ENCODE assay signal across 9 mouse cellular contexts in the genomic region with DNA sequence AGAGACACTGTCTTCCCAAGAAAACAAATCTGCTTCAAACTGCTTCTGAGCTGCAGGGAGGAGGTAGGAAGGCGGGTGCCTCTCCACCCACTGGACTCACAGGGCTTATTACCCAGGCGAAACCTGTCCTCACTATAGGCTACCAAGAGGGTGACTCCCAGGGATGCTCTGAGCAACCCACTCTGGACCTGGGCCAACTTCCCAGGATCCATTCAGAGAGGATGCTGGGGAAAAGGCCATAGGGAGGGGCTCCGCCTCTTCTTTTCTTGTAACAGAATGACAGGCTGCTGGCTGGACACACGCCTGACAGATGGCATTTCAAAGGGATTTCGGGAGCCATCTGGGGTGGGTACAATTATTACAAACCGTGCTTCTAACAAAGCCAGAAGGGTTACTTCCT.
DNase-seq lines count a peak whose midpoint lies in the region; ATAC-seq lines count a peak whose summit lies in the region.
"Had no signal": no experiment of that assay in that cellular context is flagged by ENCODE, and none has a peak within 500 bp of the region (broad histone marks: within the 10 kb centered on the region; RNA-seq: fewer than 3 reads in every experiment).

No protein-coding gene starts in this region.

- H3K4me3 ChIP-seq in liver, embryonic 11.5 days (ENCODE audit: low read depth, low read length): no peak overlapping the region
- H3K4me3 ChIP-seq in liver, embryonic 12.5 days: no peak overlapping the region
- H3K4me3 ChIP-seq in neural tube, embryonic 13.5 days: no peak overlapping the region
- no peak overlapping the region for H3K4me3 ChIP-seq in kidney, embryonic 14.5 days (ENCODE audit: low read length)

- H3K9me3 ChIP-seq in liver, embryonic 11.5 days (ENCODE audit: control insufficient read depth, low read length): peaks cover 2% of the 10 kb centered on the region; the same call in 1 of the 2 replicates
- H3K9me3 ChIP-seq in liver, embryonic 12.5 days (replicated peaks): no peaks in the 10 kb centered on the region
- no peaks in the 10 kb centered on the region for H3K9me3 ChIP-seq in neural tube, embryonic 13.5 days
- H3K9me3 ChIP-seq in kidney, embryonic 14.5 days (ENCODE audit: control insufficient read depth, low read length): no peaks in the 10 kb centered on the region

- H3K4me1 ChIP-seq in liver, embryonic 11.5 days (replicated peaks; ENCODE audit: control insufficient read depth, insufficient read depth, low read length): no peaks in the 10 kb centered on the region
- H3K4me1 ChIP-seq in liver, embryonic 12.5 days: no peaks in the 10 kb centered on the region
- H3K4me1 ChIP-seq in neural tube, embryonic 13.5 days (replicated peaks): peaks cover 64% of the 10 kb centered on the region
- H3K4me1 ChIP-seq in kidney, embryonic 14.5 days (ENCODE audit: control insufficient read depth, insufficient read depth, low read length): peaks cover 9% of the 10 kb centered on the region; the same call in 1 of the 2 replicates

- H3K27me3 ChIP-seq in liver, embryonic 11.5 days (replicated peaks; ENCODE audit: control insufficient read depth, insufficient read depth, low read length): no peaks in the 10 kb centered on the region
- no peaks in the 10 kb centered on the region for H3K27me3 ChIP-seq in liver, embryonic 12.5 days (replicated peaks)
- no peaks in the 10 kb centered on the region for H3K27me3 ChIP-seq in neural tube, embryonic 13.5 days
- no peaks in the 10 kb centered on the region for H3K27me3 ChIP-seq in kidney, embryonic 14.5 days (ENCODE audit: control insufficient read depth, insufficient read depth, low read length)
- H3K27me3 ChIP-seq: Patski had no signal

- no peak overlapping the region for H3K4me2 ChIP-seq in liver, embryonic 11.5 days
- H3K4me2 ChIP-seq in liver, embryonic 12.5 days: no peak overlapping the region
- H3K4me2 ChIP-seq in neural tube, embryonic 13.5 days: peak overlapping the region; percentile 24
- H3K4me2 ChIP-seq in kidney, embryonic 14.5 days (replicated peaks; ENCODE audit: low read depth, low read length): no peak overlapping the region

- peak; percentile 27 for DNase-seq in liver, embryonic 11.5 days (ENCODE audit: low spot score)
- DNase-seq in cerebellum, postnatal 25 days: peak; percentile 96 to 98
- DNase-seq in frontal cortex, postnatal 14 days (ENCODE audit: low spot score in 2 of 2): peak; percentile 52 to 56
- DNase-seq in layer of hippocampus, postnatal 25 days (ENCODE audit: extremely low spot score in 1 of 2, low spot score in 1 of 2): peak; percentile 57 to 58
- no peak for DNase-seq in natural killer cell, adult 2 months (ENCODE audit: low spot score in 2 of 2)

- H3K36me3 ChIP-seq in liver, embryonic 11.5 days (ENCODE audit: control insufficient read depth, insufficient read depth, low read length): no peaks in the 10 kb centered on the region
- H3K36me3 ChIP-seq in liver, embryonic 12.5 days: no peaks in the 10 kb centered on the region
- H3K36me3 ChIP-seq in neural tube, embryonic 13.5 days: no peaks in the 10 kb centered on the region
- no peaks in the 10 kb centered on the region for H3K36me3 ChIP-seq in kidney, embryonic 14.5 days (ENCODE audit: control insufficient read depth, insufficient read depth, low read length)

- H3K9ac ChIP-seq in liver, embryonic 11.5 days (ENCODE audit: low read depth, low read length): no peak overlapping the region
- no peak overlapping the region for H3K9ac ChIP-seq in liver, embryonic 12.5 days
- H3K9ac ChIP-seq in neural tube, embryonic 13.5 days: 0 out of 2 replicates have a peak overlapping the region, but pooled peaks have one; percentile 27
- no peak overlapping the region for H3K9ac ChIP-seq in kidney, embryonic 14.5 days (ENCODE audit: low read depth, low read length)

- whole genome bisulfite sequencing in liver, embryonic 11.5 days: 71% methylated on average over 6 of the region's 6 CpGs
- 70% methylated on average over 6 of the region's 6 CpGs for WGBS in liver, embryonic 12.5 days (ENCODE audit: insufficient replicate concordance)
- WGBS in neural tube, embryonic 13.5 days: 6% methylated on average over 6 of the region's 6 CpGs
- 37% methylated on average over 6 of the region's 6 CpGs for WGBS in kidney, embryonic 14.5 days

- H3K27ac ChIP-seq in liver, embryonic 11.5 days (ENCODE audit: low read depth, low read length): no peak overlapping the region
- no peak overlapping the region for H3K27ac ChIP-seq in liver, embryonic 12.5 days
- peak overlapping the region; percentile 79 for H3K27ac ChIP-seq in neural tube, embryonic 13.5 days (replicated peaks)
- no peak overlapping the region for H3K27ac ChIP-seq in kidney, embryonic 14.5 days (ENCODE audit: low read depth, low read length)

- no peak for ATAC-seq in liver, embryonic 11.5 days (replicated peaks; ENCODE audit: low FRiP score)
- no peak for ATAC-seq in liver, embryonic 12.5 days
- peak; percentile 91 for ATAC-seq in neural tube, embryonic 13.5 days (ENCODE audit: low read depth)
- ATAC-seq in kidney, embryonic 14.5 days (ENCODE audit: low FRiP score, low TSS enrichment): no peak
- ATAC-seq: Patski had no signal

Comparison
In these comparisons a context has a peak if more than half of its experiments do, and no peak if none do; other contexts are left out.
1. DNase-seq: peak in liver, embryonic 11.5 days (single experiment), cerebellum, postnatal 25 days (2 of 2), frontal cortex, postnatal 14 days (2 of 2) and layer of hippocampus, postnatal 25 days (2 of 2); none in natural killer cell, adult 2 months (0 of 2).